Mouse (Mus musculus) testis, adult 10 weeks (tissue): ENCODE data around the gene Vsig10l. TPM values are rescaled to one million over a fixed set of nuclear protein-coding genes. Genes with fewer than 3 reads are reported as not detected.

Experiments used
- polyA plus RNA-seq: library from polyadenylated mRNA; stranded (reverse); fragments of 350-450 nt; fragmentation: Illumina TruSeq; extraction: RNeasy Lipid Tissue Mini Kit (QIAGEN cat#74804); gene quantifications from one replicate; pipeline ENCODE4 v1.2.3, GENCODE M21; 2014; ENCODE audit warnings: low read depth, low replicate concordance

Vsig10l gene
- polyA plus RNA-seq, result 1.5 TPM

GRCm38 (mm10) chr7:43462851-43463250 lies at the start of gene Vsig10l:
TSS of gene Vsig10l (plus strand) at chr7:43463151.

GRCm38 (mm10) chr7:43427406-43427805 lies 35.5 kb upstream of the Vsig10l start, which contains the start of gene Lim2:
TSS of gene Lim2 (plus strand) at chr7:43427670.

GRCm38 (mm10) chr7:43436341-43437255 lies 26.4 kb upstream of the Vsig10l start, which contains the start of gene Nkg7:
TSS of gene Nkg7 (plus strand) at chr7:43437073.

GRCm38 (mm10) chr7:43440482-43440881 lies 22.5 kb upstream of the Vsig10l start, which contains the start of gene Cldnd2:
TSS of gene Cldnd2 (plus strand) at chr7:43440782.

GRCm38 (mm10) chr7:43443917-43444293 lies 19.0 kb upstream of the Vsig10l start, which contains the start of the genes Etfb and Gm45233:
TSS of gene Etfb (plus strand) at chr7:43444083.
TSS of gene Gm45233 (plus strand) at chr7:43444128.

GRCm38 (mm10) chr7:43489631-43490125 lies 26.7 kb downstream of the Vsig10l start, which contains the start of gene Iglon5:
TSS of gene Iglon5 (minus strand) at chr7:43490075.

Other genes with a start within 250 kb of the Vsig10l start
- 38.8 TPM for gene Zfp715, start 149.9 kb upstream of the Vsig10l start, polyA plus RNA-seq
- gene Siglecf, start 111.8 kb upstream of the Vsig10l start, polyA plus RNA-seq, result 0.10 TPM
- not detected for gene Siglecg, start 54.9 kb upstream of the Vsig10l start, polyA plus RNA-seq
- not detected for gene Lim2, start 35.5 kb upstream of the Vsig10l start, polyA plus RNA-seq
- gene Nkg7, start 26.1 kb upstream of the Vsig10l start, polyA plus RNA-seq, result not detected
- 18.3 TPM for gene Cldnd2, start 22.4 kb upstream of the Vsig10l start, polyA plus RNA-seq
- gene Etfb, start 19.1 kb upstream of the Vsig10l start, polyA plus RNA-seq, result 3.1 TPM
- gene Gm45233, start 19.0 kb upstream of the Vsig10l start, polyA plus RNA-seq, result not detected
- gene Iglon5, start 26.9 kb downstream of the Vsig10l start, polyA plus RNA-seq, result 0.46 TPM
- gene 4931406B18Rik, start 42.8 kb downstream of the Vsig10l start, polyA plus RNA-seq, result 14.5 TPM
- 2.1 TPM for gene Cd33, start 81.3 kb downstream of the Vsig10l start, polyA plus RNA-seq
- 0.34 TPM for gene Zfp658, start 99.1 kb downstream of the Vsig10l start, polyA plus RNA-seq
- 13.8 TPM for gene Zfp719, start 116.5 kb downstream of the Vsig10l start, polyA plus RNA-seq
- gene Zfp819, start 144.0 kb downstream of the Vsig10l start, polyA plus RNA-seq, result 9.2 TPM
- gene Ceacam18, start 171.6 kb downstream of the Vsig10l start, polyA plus RNA-seq, result not detected
- 1.0 TPM for gene Siglece, start 197.0 kb downstream of the Vsig10l start, polyA plus RNA-seq
- 0.24 TPM for gene Ctu1, start 208.9 kb downstream of the Vsig10l start, polyA plus RNA-seq
- gene Klk14, start 227.3 kb downstream of the Vsig10l start, polyA plus RNA-seq, result not detected
- gene Klk13, start 249.4 kb downstream of the Vsig10l start, polyA plus RNA-seq, result not detected